Mouse (Mus musculus) ES-E14 (cell line): Measurements from ENCODE around the gene Cog7.

Source experiments
- CHD2 ChIP-seq: IDR thresholded peaks from 2 replicates; pipeline ENCODE4 v1.6.1; 2014; ENCODE audit warnings: mild to moderate bottlenecking, low read depth, low read length, inconsistent platforms
- HCFC1 ChIP-seq: IDR thresholded peaks from 2 replicates; pipeline ENCODE4 v1.6.1; 2012; ENCODE audit warnings: low read length, inconsistent platforms, borderline replicate concordance; ENCODE audit not compliant: insufficient read depth
- MAFK ChIP-seq: IDR thresholded peaks from 2 replicates; pipeline ENCODE4 v1.6.1; 2014; ENCODE audit warnings: mild to moderate bottlenecking, low read depth, low read length, inconsistent platforms; ENCODE audit not compliant: insufficient read depth
- ZC3H11A ChIP-seq: IDR thresholded peaks from 2 replicates; pipeline ENCODE4 v1.6.1; 2012; ENCODE audit warnings: low read depth, mild to moderate bottlenecking, inconsistent platforms, low read length, borderline replicate concordance
- ZNF384 ChIP-seq: IDR thresholded peaks from 2 replicates; pipeline ENCODE4 v1.6.1; 2012; ENCODE audit warnings: low read depth, low read length, inconsistent platforms

GRCm38 (mm10) chr7:121946196-121946595 is 35.3 kb downstream of the Cog7 start:
- TF ChIP-seq MAFK, result no peak
- TF ChIP-seq HCFC1, result no peak
- no peak for TF ChIP-seq ZNF384
- TF ChIP-seq CHD2, result no peak
- no peak for TF ChIP-seq ZC3H11A
